Mouse (Mus musculus) forebrain, embryonic 12.5 days (tissue): ENCODE measurements around the gene Gprin2. TPM values are rescaled to one million over a fixed set of nuclear protein-coding genes. Genes with fewer than 3 reads are reported as not detected.

Experiments used
- ATAC-seq: fragments of 200-750 bp; cut with Nextera tagmentation; 2 replicates; pipeline ENCODE4 v1.8.0; 2017; ENCODE audit warnings: moderate TSS enrichment; ENCODE audit not compliant: low FRiP score
- H3K27ac ChIP-seq: fragments of 300-500 bp; sonication (generic); 2 replicates; pipeline ENCODE4 v1.5.1; 2016; ENCODE audit warnings: mild to moderate bottlenecking
- H3K27me3 ChIP-seq: fragments of 300-500 bp; sonication (generic); 2 replicates; pipeline ENCODE4 v1.6.1; 2016; ENCODE audit warnings: mild to moderate bottlenecking
- H3K36me3 ChIP-seq: fragments of 300-500 bp; sonication (generic); replicated peaks from 2 replicates; pipeline ENCODE4 v1.6.1; 2016; ENCODE audit warnings: mild to moderate bottlenecking
- H3K4me1 ChIP-seq: fragments of 300-500 bp; sonication (generic); 2 replicates; pipeline ENCODE4 v1.6.1; 2016
- H3K4me2 ChIP-seq: fragments of 300-500 bp; sonication (generic); 2 replicates; pipeline ENCODE4 v1.6.1; 2016; ENCODE audit warnings: mild to moderate bottlenecking, moderate library complexity
- H3K4me3 ChIP-seq: fragments of 300-500 bp; sonication (generic); replicated peaks from 2 replicates; pipeline ENCODE4 v1.5.1; 2016; ENCODE audit warnings: mild to moderate bottlenecking
- H3K9ac ChIP-seq: fragments of 300-500 bp; sonication (generic); 2 replicates; pipeline ENCODE4 v1.6.1; 2016; ENCODE audit warnings: mild to moderate bottlenecking
- H3K9me3 ChIP-seq: fragments of 300-500 bp; sonication (generic); 2 replicates; pipeline ENCODE4 v1.6.1; 2016
- WGBS: fragments of 180-500 bp; shearing (Covaris S2); methylation state at CpG from one replicate; pipeline ENCODE4 v1.1.7; 2016; 5-methylcytosine and 5-hydroxymethylcytosine counted together
- polyA plus RNA-seq: library from polyadenylated mRNA; unstranded; fragments of >200 nt; fragmentation: Nextera tagmentation; extraction: Ambion mirVana; gene quantifications from 2 replicates; pipeline ENCODE4 v1.2.1, GENCODE M21; 2016

Gene Gprin2
- polyA plus RNA-seq, 1 experiment from 2014 or later = 2.2 TPM

DNA sequence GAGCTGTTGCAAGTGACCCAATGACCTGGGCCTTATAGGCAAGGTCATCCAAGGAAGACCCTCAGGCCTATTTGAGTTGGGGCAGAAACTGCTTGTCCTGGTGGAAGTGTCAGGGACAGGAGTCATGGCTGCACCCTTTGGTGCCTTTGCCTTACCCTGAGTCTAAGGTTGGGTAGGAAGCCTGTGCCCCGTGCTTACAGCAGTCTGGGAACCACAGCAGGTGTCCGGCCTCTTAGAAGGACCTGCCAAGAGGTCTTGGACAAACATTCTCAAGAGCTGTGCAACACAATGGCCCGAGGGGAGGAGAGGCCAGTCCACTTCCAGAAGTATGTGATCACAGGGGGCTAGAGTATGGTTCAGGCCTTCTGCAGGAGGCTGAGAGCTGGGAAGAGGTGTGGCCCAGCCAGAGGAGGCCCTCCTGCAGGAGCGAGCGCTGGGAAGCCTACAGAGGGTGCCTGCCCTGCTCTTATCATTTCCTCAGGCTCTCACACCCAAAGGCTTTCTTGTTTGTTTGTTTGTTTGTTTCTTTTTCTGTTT lies 22.0 kb upstream of the Gprin2 start:
- Histone ChIP-seq H3K9me3 (no peaks in the 10 kb centered on the region), H3K4me3 (no peak overlapping the region), H3K27me3 (peaks cover 30% of the 10 kb centered on the region), H3K4me2 (no peak overlapping the region), H3K36me3 (no peaks in the 10 kb centered on the region), H3K9ac (no peak overlapping the region), H3K4me1 (no peaks in the 10 kb centered on the region), H3K27ac (no peak overlapping the region)
- WGBS = 73% methylated on average over 5 of the region's 5 CpGs
- ATAC-seq = no peak

DNA sequence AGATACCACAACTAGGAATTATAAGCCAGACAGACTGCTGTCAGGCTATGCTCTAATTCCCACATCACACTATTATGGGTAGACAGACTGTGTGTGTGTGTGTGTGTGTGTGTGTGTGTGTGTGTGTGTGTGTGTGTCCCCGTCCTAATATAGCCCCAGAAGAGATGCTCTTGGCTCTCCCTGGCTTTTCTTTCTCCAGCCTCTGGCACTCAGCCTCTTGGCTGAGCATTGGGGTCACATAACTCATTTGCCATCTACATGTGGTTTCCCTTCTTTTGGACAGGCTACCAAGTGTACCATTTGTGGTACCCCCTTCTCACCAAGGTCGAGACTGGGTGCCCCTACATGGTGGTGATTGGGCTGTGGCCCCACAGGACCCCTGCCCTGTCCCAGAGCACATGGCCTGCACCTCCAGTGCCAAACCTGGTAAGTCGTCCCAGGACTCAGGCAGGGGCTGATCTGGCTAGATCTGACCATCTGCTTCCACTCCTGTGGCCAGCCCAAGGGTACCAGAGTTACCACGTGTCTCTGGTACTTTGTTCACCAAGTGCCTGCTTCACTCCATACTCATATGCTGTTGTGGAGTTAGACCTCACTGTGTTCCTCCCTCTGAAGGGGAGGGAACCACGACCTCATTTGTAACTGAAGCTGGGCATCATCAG lies 20.1 kb upstream of the Gprin2 start:
- no peak for ATAC-seq
- Histone ChIP-seq H3K27ac (no peak overlapping the region), H3K4me3 (no peak overlapping the region), H3K9me3 (no peaks in the 10 kb centered on the region), H3K4me2 (no peak overlapping the region), H3K9ac (no peak overlapping the region), H3K4me1 (no peaks in the 10 kb centered on the region), H3K27me3 (peaks cover 30% of the 10 kb centered on the region), H3K36me3 (no peaks in the 10 kb centered on the region)
- 67% methylated on average over 5 of the region's 5 CpGs for WGBS

- no peak overlapping the region for H3K4me3 ChIP-seq
- WGBS = 70% methylated on average over 5 of the region's 5 CpGs
Measured at GRCm38 (mm10) chr14:34220426-34220825, 19.0 kb upstream of the Gprin2 start.

DNA sequence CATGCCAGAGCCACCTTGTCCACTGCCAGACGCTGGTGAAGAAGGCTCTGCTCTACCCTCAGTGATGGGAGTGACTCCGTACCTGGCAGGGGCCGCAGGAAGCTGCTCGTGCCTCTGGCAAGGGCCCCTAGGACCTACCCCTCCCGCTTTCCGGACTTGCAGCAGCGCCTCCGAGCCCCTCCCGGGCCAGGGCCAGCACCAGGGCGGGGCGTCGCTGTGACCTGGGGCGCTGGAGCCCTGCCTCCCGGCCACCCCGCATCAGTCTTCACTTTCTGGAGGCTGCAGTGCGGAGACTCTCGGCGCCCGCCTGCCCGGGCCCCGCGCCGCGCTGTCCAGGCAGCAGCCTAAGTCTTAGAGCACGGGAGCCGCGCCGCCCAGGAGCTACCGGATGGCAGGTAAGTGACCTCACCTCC lies 18.3 kb upstream of the Gprin2 start:
- no peak overlapping the region for H3K27ac ChIP-seq
- WGBS = 7% methylated on average over 29 of the region's 29 CpGs
- ATAC-seq = no peak
- H3K4me2 ChIP-seq = peak overlapping the region; percentile 50
- peaks cover 30% of the 10 kb centered on the region for H3K27me3 ChIP-seq
- H3K36me3 ChIP-seq = no peaks in the 10 kb centered on the region
- H3K9ac ChIP-seq = no peak overlapping the region
- no peaks in the 10 kb centered on the region for H3K4me1 ChIP-seq
- no peaks in the 10 kb centered on the region for H3K9me3 ChIP-seq
- peak overlapping the region; percentile 20 for H3K4me3 ChIP-seq

More at GRCm38 (mm10) chr14:34220426-34220825, 19.0 kb upstream of the Gprin2 start:
- ATAC-seq = no peak
- Histone ChIP-seq H3K27ac (no peak overlapping the region), H3K36me3 (no peaks in the 10 kb centered on the region), H3K4me1 (no peaks in the 10 kb centered on the region), H3K9ac (no peak overlapping the region), H3K4me2 (no peak overlapping the region), H3K9me3 (no peaks in the 10 kb centered on the region), H3K27me3 (peaks cover 30% of the 10 kb centered on the region)

- H3K4me1 ChIP-seq = no peaks in the 10 kb centered on the region
- H3K9ac ChIP-seq = no peak within 1 kb of the TSS
- 80% methylated on average over 6 of the region's 6 CpGs for WGBS
Measured at GRCm38 (mm10) chr14:34219295-34219694, 17.8 kb upstream of the Gprin2 start, which contains the start of gene Syt15. TSS of gene Syt15 (plus strand) at chr14:34219595.

DNA sequence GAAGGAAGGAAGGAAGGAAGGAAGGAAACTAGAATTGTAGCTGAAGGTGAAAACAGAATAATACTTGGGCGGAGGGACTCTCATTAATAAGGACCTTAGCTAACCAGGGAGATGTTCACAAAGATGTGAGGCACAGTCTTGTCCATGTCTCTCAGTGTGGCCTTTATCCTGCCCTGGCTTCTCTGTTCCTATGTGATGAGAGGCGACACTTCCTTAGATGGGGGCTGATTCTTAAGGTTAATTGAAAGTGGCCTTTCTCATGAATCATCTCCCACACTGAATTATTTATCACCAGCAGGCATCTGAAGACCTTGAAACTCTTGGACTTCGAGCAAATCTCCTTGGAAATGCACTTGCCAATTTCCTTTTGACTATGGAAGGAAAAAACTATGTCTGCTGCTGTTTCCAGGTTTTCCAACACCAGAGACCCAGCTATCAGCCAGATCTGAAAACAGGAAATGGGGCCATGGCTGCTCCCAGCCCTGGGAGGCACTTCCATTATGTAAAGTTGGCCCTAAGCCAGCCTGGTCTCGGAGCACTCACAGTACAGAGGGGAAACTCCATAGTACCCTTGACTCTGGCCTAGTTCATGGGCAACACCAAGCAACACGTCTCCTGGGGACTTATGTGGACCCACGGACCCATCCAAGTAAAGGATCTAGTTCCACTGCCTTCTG lies 14.1 kb upstream of the Gprin2 start:
- peaks cover 21% of the 10 kb centered on the region for H3K27me3 ChIP-seq
- H3K9me3 ChIP-seq = no peaks in the 10 kb centered on the region
- H3K36me3 ChIP-seq = no peaks in the 10 kb centered on the region
- H3K27ac ChIP-seq = no peak overlapping the region
- no peaks in the 10 kb centered on the region for H3K4me1 ChIP-seq
- no peak overlapping the region for H3K4me3 ChIP-seq
- WGBS = 77% methylated on average over 6 of the region's 6 CpGs
- H3K9ac ChIP-seq = no peak overlapping the region
- ATAC-seq = no peak
- no peak overlapping the region for H3K4me2 ChIP-seq

More at GRCm38 (mm10) chr14:34219295-34219694, 17.8 kb upstream of the Gprin2 start, which contains the start of gene Syt15:
- H3K4me2 ChIP-seq = peak within 1 kb of the TSS; percentile 50
- peak within 1 kb of the TSS; percentile 20 for H3K4me3 ChIP-seq
- no peak for ATAC-seq
- H3K36me3 ChIP-seq = no peaks in the 10 kb centered on the region
- H3K9me3 ChIP-seq = no peaks in the 10 kb centered on the region
- H3K27me3 ChIP-seq = peaks cover 30% of the 10 kb centered on the region
- no peak within 1 kb of the TSS for H3K27ac ChIP-seq

DNA sequence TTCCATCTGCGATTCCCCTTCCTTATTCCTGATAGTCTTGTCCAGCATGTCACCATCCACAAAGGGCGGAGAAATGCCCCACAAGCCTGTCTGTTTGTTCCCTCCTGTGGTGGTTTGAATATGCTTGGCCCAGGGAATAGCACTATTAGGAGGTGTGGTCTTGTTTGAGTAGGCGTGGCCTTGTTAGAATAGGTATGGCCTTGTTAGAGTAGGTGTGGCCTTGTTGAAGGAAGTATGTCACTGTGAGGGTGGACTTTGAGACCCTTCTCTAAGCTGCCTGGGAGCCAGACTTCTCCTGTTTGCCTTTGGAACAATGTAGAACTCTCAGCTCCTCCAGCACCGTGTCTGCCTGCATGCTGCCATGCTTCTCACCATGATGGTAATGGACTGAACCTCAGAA lies 8.5 kb upstream of the Gprin2 start:
- Histone ChIP-seq H3K9ac (no peak overlapping the region), H3K4me1 (no peaks in the 10 kb centered on the region), H3K36me3 (no peaks in the 10 kb centered on the region), H3K27ac (no peak overlapping the region), H3K4me3 (no peak overlapping the region), H3K4me2 (no peak overlapping the region), H3K9me3 (no peaks in the 10 kb centered on the region), H3K27me3 (no peaks in the 10 kb centered on the region)
- no peak for ATAC-seq
- WGBS = 93% methylated on average over 4 of the region's 4 CpGs

DNA sequence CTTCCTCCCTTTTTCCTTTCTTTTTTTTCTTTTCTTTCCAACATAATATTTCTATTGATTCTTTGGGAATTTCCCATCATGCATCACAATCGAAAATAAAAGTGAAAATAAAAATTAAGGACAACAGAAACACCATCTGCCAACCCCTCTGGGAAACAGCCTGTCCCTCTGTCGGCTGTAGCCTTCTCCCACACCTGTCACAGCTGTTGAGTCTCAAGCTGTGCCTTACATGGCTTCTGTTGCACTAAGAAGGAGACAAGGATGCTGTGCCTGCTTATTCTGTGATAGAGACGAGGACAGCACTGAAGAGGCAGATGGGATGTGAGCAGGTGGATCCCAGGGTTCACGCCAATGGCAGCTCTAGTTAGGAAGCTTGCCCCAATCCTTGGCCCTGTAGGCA lies 7.6 kb upstream of the Gprin2 start:
- H3K27ac ChIP-seq = no peak overlapping the region
- no peak overlapping the region for H3K4me3 ChIP-seq
- 64% methylated on average over 4 of the region's 4 CpGs for WGBS
- no peak overlapping the region for H3K9ac ChIP-seq
- no peaks in the 10 kb centered on the region for H3K36me3 ChIP-seq
- no peak overlapping the region for H3K4me2 ChIP-seq
- ATAC-seq = no peak
- no peaks in the 10 kb centered on the region for H3K4me1 ChIP-seq
- no peaks in the 10 kb centered on the region for H3K9me3 ChIP-seq
- H3K27me3 ChIP-seq = no peaks in the 10 kb centered on the region

GRCm38 (mm10) chr14:34208651-34209050 lies 7.2 kb upstream of the Gprin2 start:
- Histone ChIP-seq H3K4me1 (no peaks in the 10 kb centered on the region), H3K9me3 (no peaks in the 10 kb centered on the region), H3K27ac (no peak overlapping the region), H3K27me3 (0 out of 2 replicates have a peak, but pooled peaks cover 2% of the 10 kb centered on the region), H3K4me2 (no peak overlapping the region), H3K36me3 (no peaks in the 10 kb centered on the region), H3K9ac (no peak overlapping the region), H3K4me3 (no peak overlapping the region)
- WGBS = 54% methylated on average over 2 of the region's 2 CpGs
- no peak for ATAC-seq

DNA sequence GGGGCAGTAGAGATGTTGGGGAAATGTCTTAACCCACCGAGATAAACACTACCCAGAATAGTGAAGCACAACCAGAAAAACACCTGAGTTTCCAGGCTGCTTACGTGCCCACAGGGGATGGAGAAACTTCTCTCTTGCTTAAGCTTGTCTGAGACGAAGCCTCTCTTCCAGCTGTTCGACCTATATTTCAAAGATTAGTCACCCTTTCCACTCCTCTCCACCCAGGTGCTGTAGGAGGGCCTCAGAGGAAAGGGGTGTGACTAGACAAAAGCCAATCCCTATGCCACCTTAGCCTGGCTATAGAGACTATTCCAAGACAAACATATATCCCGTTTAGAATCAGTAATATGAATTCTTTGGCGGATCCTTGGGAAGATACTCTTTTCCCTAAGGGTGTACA lies 6.5 kb upstream of the Gprin2 start:
- no peak overlapping the region for H3K27ac ChIP-seq
- 82% methylated on average over 6 of the region's 6 CpGs for WGBS
- H3K27me3 ChIP-seq = 0 out of 2 replicates have a peak, but pooled peaks cover 5% of the 10 kb centered on the region
- H3K9me3 ChIP-seq = no peaks in the 10 kb centered on the region
- no peak overlapping the region for H3K4me2 ChIP-seq
- no peaks in the 10 kb centered on the region for H3K36me3 ChIP-seq
- H3K9ac ChIP-seq = no peak overlapping the region
- no peak overlapping the region for H3K4me3 ChIP-seq
- no peaks in the 10 kb centered on the region for H3K4me1 ChIP-seq
- no peak for ATAC-seq

DNA sequence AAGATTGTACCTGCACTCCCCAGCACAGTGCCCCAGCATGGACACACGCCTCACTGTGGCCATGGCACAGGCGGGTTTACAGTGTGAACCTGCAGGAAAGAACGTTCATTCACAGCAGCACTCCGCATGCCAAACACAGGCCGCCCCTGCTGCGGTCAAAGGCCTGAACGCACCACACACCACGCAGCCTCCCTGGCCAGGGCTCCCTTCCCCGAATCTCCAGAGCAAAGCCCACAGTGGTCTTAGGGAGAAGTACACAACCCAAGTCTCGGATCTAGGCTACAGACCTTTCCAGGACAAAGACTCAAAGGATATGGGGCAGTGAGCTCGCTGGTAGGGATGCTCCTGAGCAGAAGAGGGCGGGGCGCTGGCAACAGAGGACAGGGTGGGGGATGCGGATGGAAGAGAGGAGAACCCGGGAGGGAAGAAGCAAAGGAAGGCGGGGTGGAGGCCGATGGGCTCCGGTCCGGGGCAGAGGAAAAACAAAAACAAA lies 669 bp downstream of the Gprin2 start:
- Histone ChIP-seq H3K4me2 (peak overlapping the region; percentile 94), H3K36me3 (no peaks in the 10 kb centered on the region), H3K4me1 (peaks cover 5% of the 10 kb centered on the region; the same call in 1 of the 2 replicates), H3K27me3 (peaks cover 30% of the 10 kb centered on the region; the same call in 1 of the 2 replicates), H3K9ac (peak overlapping the region; percentile 65), H3K27ac (no peak overlapping the region), H3K9me3 (no peaks in the 10 kb centered on the region), H3K4me3 (peak overlapping the region; percentile 81)
- WGBS = under 1% methylated on average over 19 of the region's 19 CpGs
- ATAC-seq = peak; percentile 87

- H3K4me1 ChIP-seq = peaks cover 5% of the 10 kb centered on the region; the same call in 1 of the 2 replicates
- WGBS = 66% methylated on average over 4 of the region's 4 CpGs
- H3K27me3 ChIP-seq = peaks cover 16% of the 10 kb centered on the region; the same call in 1 of the 2 replicates
- no peak overlapping the region for H3K4me3 ChIP-seq
- H3K9me3 ChIP-seq = no peaks in the 10 kb centered on the region
- H3K9ac ChIP-seq = no peak overlapping the region
- ATAC-seq = no peak
- no peaks in the 10 kb centered on the region for H3K36me3 ChIP-seq
- H3K4me2 ChIP-seq = no peak overlapping the region
- H3K27ac ChIP-seq = no peak overlapping the region
Measured at GRCm38 (mm10) chr14:34196706-34197105, 4.7 kb downstream of the Gprin2 start.
